Mouse (Mus musculus) hindlimb bud, embryonic 11.5 days (tissue): ENCODE results near the gene Fggy.

ENCODE experiments used
- DNase-seq: peaks from one replicate; pipeline ENCODE4 v3.0.0-alpha.2; 2012; ENCODE audit warnings: low read depth, low spot score; ENCODE audit errors: extremely low spot score

Gene Fggy

DNA sequence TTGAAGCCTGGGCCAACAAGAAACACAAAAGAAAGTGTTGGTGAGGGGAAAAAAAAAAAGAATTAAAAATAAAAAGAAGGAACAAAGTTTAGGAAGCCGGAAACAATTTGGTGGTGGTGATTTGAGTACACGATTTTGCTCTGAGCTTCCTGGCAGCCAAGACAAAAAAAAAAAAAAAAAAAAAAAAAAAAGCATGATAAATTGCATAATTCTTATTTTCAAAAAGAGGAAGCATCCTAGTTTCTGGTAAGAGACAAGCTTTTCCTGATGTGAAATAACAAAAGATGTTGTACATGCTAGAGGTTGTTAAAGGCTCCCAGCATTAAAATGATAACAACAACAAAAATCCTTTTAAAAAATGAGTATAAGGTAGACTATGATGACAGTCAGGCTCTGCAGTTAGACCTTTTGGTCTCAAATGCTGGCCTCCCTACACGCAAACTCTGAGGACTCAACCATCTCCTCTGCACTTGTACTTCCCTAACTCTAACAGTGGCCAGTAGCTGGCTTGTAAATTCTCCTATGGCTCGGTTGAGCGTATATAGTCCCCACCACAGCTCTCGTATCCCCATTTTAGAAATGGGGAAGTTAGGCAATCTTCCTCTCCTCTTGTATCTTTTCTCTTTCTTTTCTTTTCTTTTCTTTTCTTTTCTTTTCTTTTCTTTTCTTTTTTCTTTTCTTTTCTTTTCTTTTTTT is 292.9 kb downstream of the Fggy start:
- DNase-seq = no peak

DNA sequence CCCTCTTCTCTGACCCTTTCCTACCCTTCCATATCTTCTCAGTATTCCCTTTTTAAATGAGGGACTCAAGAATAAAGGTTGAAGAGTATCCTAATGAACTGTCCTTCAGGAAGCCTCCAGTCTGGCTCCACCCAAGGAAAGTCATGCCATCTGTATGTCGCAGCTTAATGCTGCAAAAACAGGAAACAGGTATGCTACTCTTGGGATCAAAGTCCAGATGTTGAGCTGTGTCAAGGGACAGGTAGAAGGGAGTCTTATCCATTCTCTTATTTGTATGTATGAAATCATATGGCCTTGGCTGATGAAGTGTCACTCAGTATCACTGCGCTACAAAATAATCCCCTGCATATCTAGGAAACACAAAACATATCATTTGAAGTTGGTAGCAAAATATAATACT is 294.9 kb downstream of the Fggy start:
- no peak for DNase-seq

GRCm38 (mm10) chr4:95856008-95856407 is 298.7 kb downstream of the Fggy start:
- no peak for DNase-seq

DNA sequence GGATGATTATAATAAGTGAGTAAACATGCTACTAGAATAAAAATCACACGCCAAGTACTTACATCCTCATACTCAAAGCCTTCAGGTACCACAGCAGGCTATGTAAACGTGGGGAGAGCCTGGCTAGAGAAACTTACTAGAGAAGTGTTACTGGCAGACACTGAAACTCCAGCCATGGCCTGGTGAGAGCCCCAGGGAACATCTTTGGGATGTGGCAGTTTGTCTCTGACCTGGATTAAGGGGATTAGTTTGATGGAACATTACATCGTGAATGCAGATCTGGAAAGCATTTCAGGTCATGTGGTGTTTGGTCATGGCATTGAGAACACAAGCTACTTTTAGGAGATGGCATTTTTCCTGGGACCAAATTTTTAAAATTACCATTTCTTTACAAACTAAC is 303.3 kb downstream of the Fggy start:
- DNase-seq = no peak

- DNase-seq = no peak
Observed at GRCm38 (mm10) chr4:95861074-95861473, 303.8 kb downstream of the Fggy start.

- DNase-seq = no peak
Observed at GRCm38 (mm10) chr4:95861741-95862155, 304.4 kb downstream of the Fggy start.

DNA sequence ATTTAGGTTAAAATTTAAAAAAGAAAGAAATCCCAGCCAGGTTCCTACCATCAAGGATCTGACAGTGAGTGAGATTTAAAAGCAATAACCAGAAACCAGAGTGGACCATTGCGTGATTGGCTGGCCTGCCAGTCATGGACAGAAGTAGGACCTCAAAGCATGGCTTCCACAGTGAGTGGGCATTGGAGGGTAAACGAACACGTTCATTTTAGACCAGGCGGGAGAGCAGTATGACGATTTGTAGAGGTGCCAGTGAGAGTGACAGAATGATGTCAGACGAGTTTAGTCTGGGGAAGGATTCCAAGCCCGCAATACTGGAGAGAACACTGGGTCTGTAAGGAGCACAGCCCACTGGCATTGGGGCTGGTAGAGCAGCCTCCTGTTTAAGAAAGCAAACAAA is 305.0 kb downstream of the Fggy start:
- DNase-seq = no peak

- no peak for DNase-seq
Observed at GRCm38 (mm10) chr4:95862781-95863499, 305.6 kb downstream of the Fggy start.

DNA sequence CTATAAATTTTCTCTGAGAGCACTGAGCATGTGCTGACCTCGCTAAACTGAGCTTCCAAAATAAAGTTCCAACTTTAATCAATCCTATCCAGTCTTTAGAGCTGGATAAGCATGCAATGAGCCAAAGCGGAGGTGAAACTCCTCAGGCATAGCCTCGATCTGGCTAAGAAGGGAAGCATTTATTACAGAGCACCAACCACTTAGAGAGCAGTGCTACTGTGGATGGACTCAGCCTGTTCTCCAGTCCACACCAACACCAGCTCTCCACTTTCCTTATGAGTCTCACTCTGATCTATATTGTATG is 306.1 kb downstream of the Fggy start:
- DNase-seq = no peak

DNA sequence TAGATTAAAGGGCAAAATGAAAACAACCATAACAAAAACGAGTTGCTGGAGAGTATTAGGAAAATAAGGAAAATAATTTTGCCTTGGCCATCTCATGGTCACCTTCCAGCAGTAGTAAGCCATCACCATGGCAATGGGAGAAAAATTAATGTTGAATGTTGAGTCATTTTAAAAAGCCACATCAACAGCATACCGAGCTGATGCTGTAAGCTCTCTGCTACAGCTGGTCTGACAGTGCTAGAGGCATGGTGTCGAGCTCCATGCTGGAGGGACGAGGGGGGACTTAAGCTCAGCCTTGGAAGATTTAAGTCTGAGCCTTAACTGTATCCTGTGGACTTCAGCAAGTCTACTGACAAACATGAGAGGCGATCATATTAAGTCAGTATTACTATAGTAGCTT is 307.9 kb downstream of the Fggy start:
- no peak for DNase-seq

DNA sequence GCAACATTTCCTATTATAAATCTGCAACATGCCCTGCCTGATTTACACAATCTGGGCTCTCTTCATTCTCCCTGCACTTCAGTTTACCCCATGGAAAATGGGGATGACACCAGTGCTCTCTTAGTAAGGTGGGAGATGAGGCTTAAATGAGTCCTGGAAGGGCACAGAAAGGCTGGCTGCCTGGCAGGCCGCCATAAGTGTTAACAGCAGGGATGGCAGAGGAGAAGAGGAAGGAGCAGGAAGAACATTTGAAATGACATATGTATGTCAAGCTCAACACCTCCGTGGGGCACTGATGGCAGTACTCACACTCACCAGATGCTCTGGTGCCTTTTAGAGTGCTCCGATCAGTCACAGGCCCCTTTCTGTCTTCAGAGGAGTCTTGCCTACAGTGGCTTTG is 308.6 kb downstream of the Fggy start:
- no peak for DNase-seq

DNA sequence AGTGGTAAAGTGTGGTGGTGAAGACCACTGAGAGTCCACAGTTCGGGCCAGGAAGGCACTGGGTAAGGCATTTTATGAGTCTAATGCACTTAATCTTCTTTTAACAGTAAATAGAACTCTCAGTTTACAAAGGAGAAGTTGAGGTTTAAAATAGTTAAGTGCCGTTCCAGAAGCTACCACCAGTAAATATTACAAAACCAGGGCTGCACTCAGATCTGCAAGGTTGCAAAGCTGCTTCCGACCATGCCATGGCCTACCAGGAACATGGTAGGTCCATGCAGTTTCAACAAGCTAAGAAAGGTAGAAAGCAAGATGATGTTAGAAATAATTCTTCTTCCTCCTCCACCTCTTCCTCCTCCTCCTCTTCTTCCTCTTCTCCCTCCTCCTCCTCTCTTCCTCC is 309.8 kb downstream of the Fggy start:
- no peak for DNase-seq

DNA sequence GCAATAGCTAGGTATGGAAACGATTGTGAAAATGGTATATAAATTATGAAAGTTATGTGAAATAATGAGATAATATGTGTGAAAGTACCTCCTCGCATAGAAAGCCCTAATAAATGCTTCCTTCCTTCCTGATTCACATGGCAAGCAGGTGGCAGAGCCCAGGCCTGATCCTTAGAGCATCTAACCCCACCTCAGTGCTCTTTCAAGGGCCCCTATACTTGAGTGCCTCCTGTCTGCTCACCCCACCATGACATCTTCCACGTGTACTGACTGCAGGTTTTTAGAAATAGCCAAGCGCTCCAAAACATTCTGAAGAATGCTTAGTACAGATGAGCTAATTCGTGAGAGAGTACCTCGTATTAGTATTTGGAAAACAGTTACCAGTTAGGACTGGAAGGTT is 311.0 kb downstream of the Fggy start:
- no peak for DNase-seq

- peak; percentile 64 for DNase-seq
Observed at GRCm38 (mm10) chr4:95871216-95871881, 314.0 kb downstream of the Fggy start.

DNA sequence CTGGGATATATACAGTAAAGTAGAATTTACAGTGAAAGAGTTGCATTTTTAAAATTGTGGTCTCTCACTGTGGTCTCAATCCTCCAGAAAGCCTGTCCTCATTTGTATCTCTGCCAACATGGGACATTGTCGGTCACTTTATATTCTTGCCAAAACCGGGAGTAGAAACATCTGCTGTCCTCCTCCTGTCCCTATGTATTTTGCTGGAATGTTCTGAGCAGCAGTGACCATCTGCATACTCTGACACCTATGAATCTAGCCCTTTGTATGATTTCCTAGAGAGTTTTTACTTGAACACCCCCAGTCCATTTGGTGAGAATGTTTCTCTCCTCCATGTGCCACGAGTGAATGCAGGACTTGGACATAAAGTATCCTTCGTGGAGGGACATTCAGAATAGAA is 318.6 kb downstream of the Fggy start:
- no peak for DNase-seq

- DNase-seq = no peak
Observed at GRCm38 (mm10) chr4:95877436-95877835, 320.1 kb downstream of the Fggy start.

DNA sequence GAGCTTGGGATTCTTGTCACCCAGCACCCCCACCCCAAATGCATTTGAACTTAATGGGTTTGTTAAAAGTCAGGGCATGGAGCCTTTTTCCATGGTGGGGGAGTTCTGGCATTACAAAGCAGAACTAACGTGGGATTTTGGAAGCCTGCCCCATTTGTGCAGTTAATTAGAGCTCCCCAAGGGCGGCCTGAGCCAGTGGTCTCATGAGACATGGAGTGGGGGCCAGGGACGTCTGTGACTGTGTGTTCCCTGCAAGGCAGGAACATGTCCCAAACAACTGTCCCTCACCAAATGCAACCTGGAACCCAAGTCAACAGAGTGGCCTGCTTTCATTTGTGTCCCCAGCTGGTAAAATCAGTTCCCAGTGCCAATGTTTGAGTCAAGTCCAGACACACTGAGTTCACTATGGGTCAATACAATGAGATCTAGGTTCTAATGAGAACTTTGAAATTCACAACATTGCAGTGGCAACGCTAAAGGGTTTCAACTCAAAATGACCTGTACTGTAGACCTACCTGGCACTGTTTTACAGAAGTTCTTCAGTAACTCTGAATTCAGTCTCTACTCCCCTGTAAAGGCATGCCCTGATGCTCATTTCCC is 324.5 kb downstream of the Fggy start:
- no peak for DNase-seq

GRCm38 (mm10) chr4:95884184-95885145 is 327.2 kb downstream of the Fggy start:
- DNase-seq = no peak

DNA sequence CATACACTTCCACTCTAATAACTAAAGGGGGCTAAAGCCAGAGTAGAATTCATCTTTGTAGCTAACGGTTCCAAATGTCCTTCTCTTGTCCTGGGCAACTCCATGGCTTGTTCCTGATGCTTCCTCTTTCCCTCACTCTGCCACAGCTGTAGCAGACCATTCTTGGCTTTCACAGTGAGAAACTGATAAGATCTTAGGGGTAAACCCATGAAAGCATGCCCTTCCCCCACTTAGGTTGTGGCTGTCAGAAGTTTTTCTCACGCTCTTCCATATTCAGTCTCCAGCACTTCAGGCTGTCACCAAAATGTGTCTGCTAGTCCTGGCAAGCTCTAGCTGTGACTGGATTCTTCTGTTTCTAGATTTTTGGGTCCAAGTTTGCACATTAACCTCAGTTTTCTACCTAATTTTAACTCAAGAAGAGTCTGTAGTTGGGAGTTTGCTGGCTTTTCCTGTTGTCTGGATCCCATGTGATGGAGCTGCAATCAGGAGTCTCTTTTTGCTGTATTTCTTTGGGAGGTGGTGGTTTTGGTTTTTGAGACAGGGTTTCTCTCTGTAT is 338.0 kb downstream of the Fggy start:
- no peak for DNase-seq

DNA sequence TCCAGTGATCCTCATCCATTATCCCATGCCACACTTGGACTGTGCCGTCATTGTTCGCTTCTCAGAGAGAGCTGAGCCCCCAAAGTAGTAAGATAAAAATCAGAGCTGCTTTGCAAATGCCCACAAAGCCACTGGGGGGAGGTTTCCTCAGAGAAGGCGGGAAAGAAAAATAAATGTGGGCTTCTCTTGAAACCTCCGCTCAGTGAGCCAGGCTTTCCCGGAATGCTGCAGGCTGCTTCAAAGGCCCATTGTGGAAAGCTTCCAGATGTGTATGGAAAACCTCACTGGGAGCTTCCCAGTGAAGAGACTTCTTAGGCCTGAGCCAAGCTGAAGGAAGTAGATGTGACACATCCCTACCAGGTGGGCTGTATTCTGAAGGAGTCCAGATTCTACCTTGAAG is 339.3 kb downstream of the Fggy start:
- DNase-seq = no peak
